Mouse (Mus musculus) olfactory bulb, adult 2 months (tissue): ENCODE data around the gene Cbx7.

ENCODE experiments used
- CTCF ChIP-seq: fragments of 200-500 bp; IDR thresholded peaks from 2 replicates; pipeline ENCODE4 v1.5.1; 2012; ENCODE audit warnings: low read depth, mild to moderate bottlenecking, low read length, moderate library complexity; ENCODE audit not compliant: insufficient read depth
- POLR2A ChIP-seq: fragments of 200-500 bp; IDR thresholded peaks from 2 replicates; pipeline ENCODE4 v1.6.1; 2012; ENCODE audit warnings: mild to moderate bottlenecking, low read depth, low read length, moderate library complexity; ENCODE audit not compliant: insufficient read depth

- TF ChIP-seq CTCF (no peak), POLR2A (no peak)
These were observed 30.0 kb downstream of the Cbx7 start for GRCm38 (mm10) chr15:79940932-79941331.
